Mouse (Mus musculus): ENCODE measurements at regions not wholly inside any gene's neighbourhood (a gene's known extent, or its start where the extent isn't known, plus 50 kb on each side); places are given as distances from the start of the nearest gene placed in this dataset.

DNA sequence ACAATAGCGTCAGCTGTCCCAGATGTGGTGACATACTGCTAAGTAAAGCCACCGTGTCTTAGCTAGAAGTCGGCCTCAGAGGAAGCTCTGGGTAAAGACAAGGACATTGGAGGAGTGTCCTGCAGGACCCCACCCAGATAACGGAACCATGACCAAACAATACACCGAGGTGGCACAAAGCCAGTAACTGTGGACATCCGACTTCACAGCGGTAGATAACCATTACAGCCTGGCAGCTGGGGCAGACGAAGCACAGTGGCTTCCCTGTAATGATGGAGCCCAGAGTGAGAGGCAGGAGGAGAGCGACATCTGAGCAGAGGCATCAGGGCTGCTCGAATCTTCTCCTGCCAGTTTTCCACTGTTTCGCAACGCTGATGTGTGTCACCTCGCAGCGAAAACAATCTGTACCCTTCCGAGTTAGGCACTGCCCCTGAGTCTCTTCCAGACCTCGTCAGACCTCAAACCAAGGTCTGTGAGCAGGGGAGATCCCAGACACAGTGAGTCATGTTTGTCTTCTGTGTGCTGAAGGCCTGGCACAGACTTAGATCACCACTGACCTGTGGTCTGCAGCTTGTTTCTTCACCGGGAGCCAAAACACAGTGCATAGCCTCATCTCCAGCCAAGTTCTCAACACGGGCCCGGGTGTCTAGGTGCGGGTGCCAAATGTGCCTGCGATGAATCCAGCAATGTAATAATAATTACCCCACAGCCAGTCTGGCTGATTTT, 159.7 kb upstream of the Hmga2 start:
- Histone ChIP-seq H3K27ac (ENCODE audit: low read depth, low read length) (no peak overlapping the region), H3K36me3 (ENCODE audit: control insufficient read depth, insufficient read depth, low read length) (no peaks in the 10 kb centered on the region), H3K4me1 (ENCODE audit: control insufficient read depth, insufficient read depth, low read depth, low read length) (peaks cover 6% of the 10 kb centered on the region), H3K9ac (ENCODE audit: low read depth, low read length) (no peak overlapping the region), H3K4me2 (ENCODE audit: low read length) (peak overlapping the region; percentile 16; the same call in 1 of the 2 replicates), H3K4me3 (ENCODE audit: low read length) (no peak overlapping the region), H3K27me3 (replicated peaks; ENCODE audit: control insufficient read depth, insufficient read depth, low read length) (no peaks in the 10 kb centered on the region), H3K9me3 (ENCODE audit: control insufficient read depth, low read length) (no peaks in the 10 kb centered on the region)
- WGBS, result 51% methylated on average over 21 of the region's 21 CpGs
- ATAC-seq, result peak; percentile 90

DNA sequence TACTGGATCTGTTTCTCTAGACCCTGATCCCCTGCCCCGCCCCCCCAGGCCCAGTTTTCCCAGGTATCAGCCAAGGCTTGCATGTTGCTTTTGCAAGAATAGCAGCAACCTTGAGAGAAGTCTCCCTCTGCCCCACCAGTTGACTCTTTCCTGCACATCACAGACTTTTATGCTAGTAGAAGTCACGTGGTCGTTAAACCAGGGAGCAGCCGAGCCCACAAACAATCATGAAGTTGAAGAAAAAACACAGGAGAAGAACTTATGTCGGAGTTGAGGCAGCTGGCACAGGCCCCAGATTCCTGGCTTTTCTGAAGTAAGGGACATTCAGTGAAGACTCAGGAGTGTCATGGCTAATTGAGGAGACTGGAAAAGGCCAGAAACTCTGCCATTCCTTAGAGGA, 158.9 kb upstream of the Hmga2 start:
- Histone ChIP-seq H3K4me3 (ENCODE audit: low read length) (no peak overlapping the region), H3K9ac (ENCODE audit: low read depth, low read length) (no peak overlapping the region), H3K27me3 (replicated peaks; ENCODE audit: control insufficient read depth, insufficient read depth, low read length) (no peaks in the 10 kb centered on the region), H3K4me1 (ENCODE audit: control insufficient read depth, insufficient read depth, low read depth, low read length) (peaks cover 6% of the 10 kb centered on the region), H3K27ac (ENCODE audit: low read depth, low read length) (no peak overlapping the region), H3K36me3 (ENCODE audit: control insufficient read depth, insufficient read depth, low read length) (no peaks in the 10 kb centered on the region), H3K4me2 (ENCODE audit: low read length) (no peak overlapping the region), H3K9me3 (ENCODE audit: control insufficient read depth, low read length) (no peaks in the 10 kb centered on the region)
- ATAC-seq, result no peak
- 72% methylated on average over 5 of the region's 5 CpGs for WGBS

DNA sequence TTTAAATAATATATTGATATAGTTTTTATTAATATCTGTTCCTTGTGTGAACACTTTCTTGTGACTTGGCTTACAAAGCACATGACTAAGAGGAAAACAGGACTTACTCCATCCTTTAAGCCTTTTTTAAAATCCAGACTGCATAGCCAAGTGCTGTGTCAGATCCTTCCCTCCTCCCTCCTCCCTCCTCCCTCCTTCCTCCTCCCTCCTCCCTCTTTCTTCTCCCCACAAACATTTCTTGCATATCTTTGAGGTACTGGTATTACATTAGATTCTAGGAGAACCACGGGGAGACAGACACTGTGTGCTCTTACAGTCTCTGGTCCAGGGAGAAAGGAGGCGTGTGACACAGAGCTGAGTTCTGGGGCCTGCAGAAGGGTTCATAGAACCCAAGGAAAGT, 155.8 kb upstream of the Hmga2 start:
- ATAC-seq, result no peak
- Histone ChIP-seq H3K9me3 (ENCODE audit: control insufficient read depth, low read length) (no peaks in the 10 kb centered on the region), H3K4me3 (ENCODE audit: low read length) (no peak overlapping the region), H3K36me3 (ENCODE audit: control insufficient read depth, insufficient read depth, low read length) (no peaks in the 10 kb centered on the region), H3K27me3 (replicated peaks; ENCODE audit: control insufficient read depth, insufficient read depth, low read length) (no peaks in the 10 kb centered on the region), H3K4me2 (ENCODE audit: low read length) (no peak overlapping the region), H3K9ac (ENCODE audit: low read depth, low read length) (no peak overlapping the region), H3K27ac (ENCODE audit: low read depth, low read length) (no peak overlapping the region), H3K4me1 (ENCODE audit: control insufficient read depth, insufficient read depth, low read depth, low read length) (peaks cover 6% of the 10 kb centered on the region)
- WGBS, result 74% methylated on average over 2 of the region's 2 CpGs

DNA sequence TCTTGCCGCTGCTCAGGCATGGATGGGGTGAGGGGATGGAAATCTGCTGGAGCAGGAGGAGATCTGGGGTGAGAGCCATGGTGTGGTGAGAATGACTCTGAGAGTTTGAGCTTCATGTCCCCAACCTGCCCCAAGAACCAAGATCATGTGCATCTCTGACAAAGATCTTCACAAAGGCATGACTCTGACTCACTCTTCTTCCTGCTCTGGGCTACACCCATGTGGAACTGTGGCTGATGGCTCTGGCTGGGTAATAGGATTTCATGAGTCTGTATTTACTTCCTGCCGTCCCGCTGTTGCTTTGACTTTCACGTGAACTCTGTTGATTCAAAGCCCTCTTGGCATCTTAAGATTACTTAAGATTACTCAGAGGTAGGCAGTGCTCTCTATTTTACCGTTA, 151.8 kb upstream of the Hmga2 start:
- Histone ChIP-seq H3K9ac (ENCODE audit: low read depth, low read length) (no peak overlapping the region), H3K36me3 (ENCODE audit: control insufficient read depth, insufficient read depth, low read length) (no peaks in the 10 kb centered on the region), H3K4me1 (ENCODE audit: control insufficient read depth, insufficient read depth, low read depth, low read length) (no peaks in the 10 kb centered on the region), H3K4me3 (ENCODE audit: low read length) (no peak overlapping the region), H3K4me2 (ENCODE audit: low read length) (no peak overlapping the region), H3K9me3 (ENCODE audit: control insufficient read depth, low read length) (no peaks in the 10 kb centered on the region), H3K27me3 (replicated peaks; ENCODE audit: control insufficient read depth, insufficient read depth, low read length) (no peaks in the 10 kb centered on the region), H3K27ac (ENCODE audit: low read depth, low read length) (no peak overlapping the region)
- no peak for ATAC-seq
- WGBS, result 85% methylated on average over 5 of the region's 5 CpGs

DNA sequence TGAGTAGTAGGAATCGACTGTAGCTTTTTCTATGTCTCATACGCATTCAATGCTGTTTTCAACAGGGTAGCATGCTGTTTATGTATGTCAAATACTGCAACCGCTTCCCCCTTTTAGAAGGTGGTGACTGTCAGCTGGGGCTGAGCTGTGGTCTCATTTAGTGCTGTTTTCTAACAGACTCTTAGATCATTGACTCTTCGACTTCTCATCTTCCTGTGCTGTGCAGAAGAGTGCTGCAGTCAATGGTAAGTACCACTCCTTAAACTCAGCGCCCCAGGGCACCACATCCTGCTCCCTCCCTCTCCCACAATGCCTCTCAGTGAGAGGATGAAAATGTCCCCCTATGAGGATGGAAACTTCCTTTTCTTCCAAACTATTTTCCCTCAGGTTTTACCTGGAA, 149.2 kb upstream of the Hmga2 start:
- ATAC-seq, result no peak
- Histone ChIP-seq H3K27me3 (replicated peaks; ENCODE audit: control insufficient read depth, insufficient read depth, low read length) (no peaks in the 10 kb centered on the region), H3K4me1 (ENCODE audit: control insufficient read depth, insufficient read depth, low read depth, low read length) (no peaks in the 10 kb centered on the region), H3K36me3 (ENCODE audit: control insufficient read depth, insufficient read depth, low read length) (no peaks in the 10 kb centered on the region), H3K9me3 (ENCODE audit: control insufficient read depth, low read length) (no peaks in the 10 kb centered on the region), H3K9ac (ENCODE audit: low read depth, low read length) (no peak overlapping the region), H3K4me3 (ENCODE audit: low read length) (no peak overlapping the region), H3K27ac (ENCODE audit: low read depth, low read length) (no peak overlapping the region), H3K4me2 (ENCODE audit: low read length) (no peak overlapping the region)
- WGBS, result 85% methylated on average over 5 of the region's 5 CpGs

DNA sequence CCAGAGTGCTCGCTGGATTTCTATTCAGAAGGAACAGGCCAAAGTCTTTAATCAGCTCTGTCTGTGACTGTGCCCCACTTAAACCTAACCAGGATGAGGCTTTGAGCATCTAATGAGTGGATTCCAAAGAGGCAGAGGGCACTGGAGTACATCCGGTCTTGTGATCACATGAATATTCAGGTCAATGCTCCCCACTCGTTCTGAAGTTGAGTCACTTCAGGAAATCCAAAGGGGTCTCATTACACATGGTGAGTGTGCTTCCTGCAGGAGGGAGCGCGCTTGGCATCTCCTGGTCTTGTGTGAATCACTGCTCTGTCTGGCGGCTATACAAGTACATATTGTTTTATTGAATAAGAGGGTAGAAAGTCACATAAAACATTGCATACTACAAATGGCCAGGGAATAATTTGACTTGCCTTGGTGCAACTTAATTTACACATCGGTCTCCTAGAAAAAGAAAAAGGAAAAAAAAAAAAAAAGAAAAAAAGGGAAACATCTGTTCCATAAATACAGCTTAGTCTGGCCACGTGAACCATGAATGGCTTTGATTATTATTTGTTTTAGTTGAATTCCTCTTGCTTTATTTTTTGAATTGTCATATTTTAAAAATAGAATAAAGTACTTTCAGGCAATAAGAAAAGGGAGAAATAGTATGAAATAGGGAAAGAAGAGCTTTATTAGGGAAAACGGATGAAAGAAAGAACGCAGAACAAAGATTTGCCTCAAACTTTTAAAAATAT, 148.1 kb upstream of the Hmga2 start:
- 50% methylated on average over 10 of the region's 10 CpGs for WGBS
- H3K27me3 ChIP-seq (replicated peaks; ENCODE audit: control insufficient read depth, insufficient read depth, low read length), result no peaks in the 10 kb centered on the region
- ATAC-seq, result peak; percentile 45; the same call in 1 of the 2 replicates
- H3K27ac ChIP-seq (ENCODE audit: low read depth, low read length), result no peak overlapping the region
- no peaks in the 10 kb centered on the region for H3K4me1 ChIP-seq (ENCODE audit: control insufficient read depth, insufficient read depth, low read depth, low read length)
- no peak overlapping the region for H3K9ac ChIP-seq (ENCODE audit: low read depth, low read length)
- no peaks in the 10 kb centered on the region for H3K9me3 ChIP-seq (ENCODE audit: control insufficient read depth, low read length)
- no peak overlapping the region for H3K4me3 ChIP-seq (ENCODE audit: low read length)
- H3K4me2 ChIP-seq (ENCODE audit: low read length), result no peak overlapping the region
- H3K36me3 ChIP-seq (ENCODE audit: control insufficient read depth, insufficient read depth, low read length), result no peaks in the 10 kb centered on the region

DNA sequence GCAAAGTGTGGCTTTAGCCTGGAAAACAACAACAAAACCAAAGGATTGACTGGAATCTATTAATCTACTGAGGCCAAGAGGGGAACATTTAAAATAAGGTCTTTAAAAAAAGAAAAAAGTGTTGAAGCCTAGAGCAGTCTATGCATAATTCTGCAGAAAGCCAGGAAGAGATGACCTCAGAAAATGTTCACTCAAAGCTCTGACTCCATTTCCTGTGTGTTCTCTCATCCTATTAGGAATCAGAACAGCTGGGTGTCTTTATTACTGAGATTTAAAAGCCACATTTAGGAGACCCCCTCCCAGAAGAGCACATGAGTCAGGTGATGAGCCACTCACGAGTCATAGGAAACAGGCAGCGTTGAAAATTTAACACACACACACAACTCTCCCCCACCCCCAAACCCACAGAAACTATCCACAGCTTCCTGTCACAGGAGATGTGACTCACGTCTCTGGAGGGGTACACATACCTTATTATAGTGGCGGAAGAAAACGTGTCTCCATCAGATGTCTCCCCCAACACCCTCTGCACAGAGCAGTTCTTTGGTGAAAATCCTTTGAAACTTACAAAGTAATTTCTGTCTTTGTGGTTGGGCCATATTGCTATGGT, 140.2 kb upstream of the Hmga2 start:
- no peaks in the 10 kb centered on the region for H3K36me3 ChIP-seq (ENCODE audit: control insufficient read depth, insufficient read depth, low read length)
- WGBS, result 70% methylated on average over 5 of the region's 5 CpGs

DNA sequence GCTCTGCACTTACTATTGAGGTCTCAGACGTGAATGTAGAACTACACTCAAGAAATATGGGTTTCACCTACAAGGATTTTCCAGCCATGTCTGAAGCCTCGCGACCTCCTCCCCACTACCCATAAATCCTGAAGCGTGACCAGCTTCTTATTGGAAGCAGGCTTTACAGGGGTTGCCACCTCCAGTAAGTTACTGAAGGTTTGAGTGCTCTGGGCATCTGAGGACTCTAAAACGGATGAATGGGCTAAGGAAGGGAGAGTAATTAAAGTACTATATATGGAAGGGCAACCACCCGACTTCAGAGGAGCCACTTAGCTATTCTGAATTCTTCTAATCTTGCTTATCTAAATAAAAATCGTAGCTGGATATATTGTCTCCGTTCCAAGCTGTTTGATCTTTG, 136.1 kb upstream of the Hmga2 start:
- Histone ChIP-seq H3K4me2 (ENCODE audit: low read length) (no peak overlapping the region), H3K4me1 (ENCODE audit: control insufficient read depth, insufficient read depth, low read depth, low read length) (no peaks in the 10 kb centered on the region), H3K9me3 (ENCODE audit: control insufficient read depth, low read length) (no peaks in the 10 kb centered on the region), H3K27me3 (replicated peaks; ENCODE audit: control insufficient read depth, insufficient read depth, low read length) (no peaks in the 10 kb centered on the region), H3K27ac (ENCODE audit: low read depth, low read length) (no peak overlapping the region), H3K4me3 (ENCODE audit: low read length) (no peak overlapping the region), H3K9ac (ENCODE audit: low read depth, low read length) (no peak overlapping the region), H3K36me3 (ENCODE audit: control insufficient read depth, insufficient read depth, low read length) (no peaks in the 10 kb centered on the region)
- WGBS, result 78% methylated on average over 8 of the region's 8 CpGs
- ATAC-seq, result no peak

More for the DNA sequence above, 140.2 kb upstream of the Hmga2 start:
- no peak overlapping the region for H3K4me3 ChIP-seq (ENCODE audit: low read length)
- no peaks in the 10 kb centered on the region for H3K4me1 ChIP-seq (ENCODE audit: control insufficient read depth, insufficient read depth, low read depth, low read length)
- no peaks in the 10 kb centered on the region for H3K27me3 ChIP-seq (replicated peaks; ENCODE audit: control insufficient read depth, insufficient read depth, low read length)
- no peak overlapping the region for H3K27ac ChIP-seq (ENCODE audit: low read depth, low read length)
- H3K4me2 ChIP-seq (ENCODE audit: low read length), result no peak overlapping the region
- H3K9ac ChIP-seq (ENCODE audit: low read depth, low read length), result no peak overlapping the region
- no peaks in the 10 kb centered on the region for H3K9me3 ChIP-seq (ENCODE audit: control insufficient read depth, low read length)
- no peak for ATAC-seq

DNA sequence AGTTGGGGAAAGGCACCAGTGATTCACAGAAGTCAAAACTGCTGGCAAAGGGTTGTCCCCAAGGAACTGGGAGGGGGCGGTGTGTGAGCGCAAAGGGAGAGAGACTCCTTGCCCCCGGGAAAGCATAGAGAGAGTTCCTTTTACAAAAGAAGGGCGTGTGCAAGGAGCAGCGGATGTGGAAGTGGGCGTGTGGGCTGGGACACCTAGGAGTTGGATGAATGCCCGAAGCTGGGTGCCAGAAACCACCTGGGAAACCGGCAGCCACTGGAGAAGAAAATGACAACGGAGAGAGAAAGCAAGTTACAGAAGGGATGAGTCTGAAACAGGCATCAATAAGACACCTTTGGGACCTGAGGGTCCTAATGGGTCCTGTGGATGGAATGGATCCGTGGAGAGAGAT, 133.8 kb upstream of the Hmga2 start:
- H3K4me1 ChIP-seq (ENCODE audit: control insufficient read depth, insufficient read depth, low read depth, low read length), result no peaks in the 10 kb centered on the region
- H3K9me3 ChIP-seq (ENCODE audit: control insufficient read depth, low read length), result no peaks in the 10 kb centered on the region
- H3K4me3 ChIP-seq (ENCODE audit: low read length), result no peak overlapping the region
- no peak overlapping the region for H3K9ac ChIP-seq (ENCODE audit: low read depth, low read length)
- H3K27me3 ChIP-seq (replicated peaks; ENCODE audit: control insufficient read depth, insufficient read depth, low read length), result no peaks in the 10 kb centered on the region
- no peak for ATAC-seq
- H3K27ac ChIP-seq (ENCODE audit: low read depth, low read length), result no peak overlapping the region
- 71% methylated on average over 10 of the region's 10 CpGs for WGBS
- H3K4me2 ChIP-seq (ENCODE audit: low read length), result no peak overlapping the region
- H3K36me3 ChIP-seq (ENCODE audit: control insufficient read depth, insufficient read depth, low read length), result no peaks in the 10 kb centered on the region
